Mouse (Mus musculus) bone marrow macrophage, adult 2 months (primary cell): Measurements from ENCODE around the gene Hjurp.

Experiments
- CTCF ChIP-seq: IDR thresholded peaks from 2 replicates; pipeline ENCODE4 v1.5.1; 2012; ENCODE audit warnings: low read depth, mild to moderate bottlenecking, low read length, moderate library complexity
- POLR2A ChIP-seq: IDR thresholded peaks from 2 replicates; pipeline ENCODE4 v1.6.1; 2012; ENCODE audit warnings: mild to moderate bottlenecking, low read depth, low read length, borderline replicate concordance

- TF ChIP-seq CTCF: no peak
- no peak for TF ChIP-seq POLR2A
Measured at GRCm38 (mm10) chr1:88288789-88289127, 11.3 kb upstream of the Hjurp start.
